Mouse (Mus musculus) embryonic facial prominence, embryonic 14.5 days (tissue): Measurements from ENCODE around the gene Unc119b. TPM values are rescaled to one million over a fixed set of nuclear protein-coding genes. Genes with fewer than 3 reads are reported as not detected.

Experiments
- ATAC-seq: fragments of 200-750 bp; cut with Nextera tagmentation; 2 replicates; pipeline ENCODE4 v1.8.0; 2017; ENCODE audit warnings: low read depth, moderate number of reproducible peaks, moderate TSS enrichment
- DNase-seq: peaks from one replicate; pipeline ENCODE4 v3.0.0-alpha.2; 2015; ENCODE audit warnings: low spot score
- H3K27ac ChIP-seq: fragments of 300-500 bp; sonication (generic); replicated peaks from 2 replicates; pipeline ENCODE4 v1.5.1; 2014; ENCODE audit warnings: low read depth, mild to moderate bottlenecking, low read length, moderate library complexity
- H3K27me3 ChIP-seq: fragments of 300-500 bp; sonication (generic); replicated peaks from 2 replicates; pipeline ENCODE4 v1.6.1; 2014; ENCODE audit warnings: low read length; ENCODE audit not compliant: control insufficient read depth, insufficient read depth
- H3K36me3 ChIP-seq: fragments of 300-500 bp; sonication (generic); 2 replicates; pipeline ENCODE4 v1.6.1; 2014; ENCODE audit warnings: low read length, mixed read lengths; ENCODE audit not compliant: control insufficient read depth, insufficient read depth
- H3K4me1 ChIP-seq: fragments of 300-500 bp; sonication (generic); 2 replicates; pipeline ENCODE4 v1.6.1; 2014; ENCODE audit warnings: antibody characterized with exemption, low read length; ENCODE audit not compliant: control insufficient read depth, insufficient read depth
- H3K4me2 ChIP-seq: fragments of 300-500 bp; sonication (generic); 2 replicates; pipeline ENCODE4 v1.6.1; 2014; ENCODE audit warnings: low read depth, mild to moderate bottlenecking, low read length, moderate library complexity, mixed read lengths
- H3K4me3 ChIP-seq: fragments of 300-500 bp; sonication (generic); 2 replicates; pipeline ENCODE4 v1.5.1; 2014; ENCODE audit warnings: low read depth, mild to moderate bottlenecking, low read length
- H3K9ac ChIP-seq: fragments of 300-500 bp; sonication (generic); 2 replicates; pipeline ENCODE4 v1.6.1; 2014; ENCODE audit warnings: low read depth, mild to moderate bottlenecking, low read length, moderate library complexity, mixed read lengths
- H3K9me3 ChIP-seq: fragments of 300-500 bp; sonication (generic); 2 replicates; pipeline ENCODE4 v1.6.1; 2016; ENCODE audit warnings: low read length; ENCODE audit not compliant: control insufficient read depth
- WGBS: fragments of 180-500 bp; shearing (Covaris S2); extraction: QIAGEN DNeasy Blood & Tissue Kit; methylation state at CpG from one replicate; pipeline ENCODE4 v1.1.7; 2014; 5-methylcytosine and 5-hydroxymethylcytosine counted together
- polyA plus RNA-seq: library from polyadenylated mRNA; unstranded; fragments of >200 nt; fragmentation: Nextera tagmentation; extraction: Ambion mirVana; gene quantifications from 2 replicates; pipeline ENCODE4 v1.2.1, GENCODE M21; 2014

The Unc119b gene
- polyA plus RNA-seq, 1 experiment from 2014 or later: 32.2 TPM

DNA sequence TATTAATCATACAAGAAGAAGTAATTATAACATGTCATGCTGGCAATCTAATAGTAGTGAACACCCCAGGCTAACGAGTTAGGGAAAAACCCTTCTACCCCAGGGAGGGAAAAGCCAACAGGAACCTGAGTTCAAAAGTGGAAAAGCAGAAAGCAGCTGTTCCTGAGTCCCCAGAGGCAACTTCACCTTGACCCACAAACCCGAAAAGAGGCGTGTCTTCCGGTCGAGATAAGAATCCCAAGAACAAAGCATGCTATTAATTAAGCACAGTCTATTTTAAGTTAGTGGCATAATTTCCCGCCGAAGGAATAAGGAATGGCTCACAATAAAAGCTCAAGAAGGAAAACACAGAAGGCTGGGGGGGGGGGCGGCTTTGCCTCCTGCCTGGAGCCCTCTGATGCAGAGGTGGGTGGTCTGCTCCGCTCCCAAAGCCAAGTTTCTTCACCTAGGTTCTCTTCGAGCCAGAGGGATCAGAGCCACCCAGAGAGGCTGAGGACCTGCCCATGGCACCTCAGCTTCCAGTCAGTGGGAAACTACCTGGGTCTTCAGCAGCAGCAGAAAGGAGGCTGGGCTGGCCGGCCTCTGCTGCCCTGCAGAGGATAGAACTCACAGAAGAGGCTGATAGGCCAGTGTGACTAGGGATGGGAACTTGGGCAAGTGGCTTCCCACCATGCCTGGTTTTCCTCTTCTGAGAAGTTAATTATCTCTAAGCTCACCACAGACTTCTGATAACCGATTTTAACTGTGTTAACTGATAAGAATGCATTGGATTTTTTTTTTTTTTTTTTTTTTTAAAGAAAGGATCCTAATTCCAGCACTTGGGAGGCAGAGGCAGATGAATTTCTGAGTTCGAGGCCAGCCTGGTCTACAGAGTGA lies 26.5 kb upstream of the Unc119b start:
- H3K4me1 ChIP-seq: peaks cover 3% of the 10 kb centered on the region; the same call in 1 of the 2 replicates
- H3K36me3 ChIP-seq: no peaks in the 10 kb centered on the region
- no peak overlapping the region for H3K9ac ChIP-seq
- no peaks in the 10 kb centered on the region for H3K9me3 ChIP-seq
- no peaks in the 10 kb centered on the region for H3K27me3 ChIP-seq
- no peak overlapping the region for H3K4me3 ChIP-seq
- 30% methylated on average over 13 of the region's 13 CpGs for WGBS
- no peak overlapping the region for H3K4me2 ChIP-seq
- no peak overlapping the region for H3K27ac ChIP-seq
- no peak for DNase-seq
- ATAC-seq: no peak

DNA sequence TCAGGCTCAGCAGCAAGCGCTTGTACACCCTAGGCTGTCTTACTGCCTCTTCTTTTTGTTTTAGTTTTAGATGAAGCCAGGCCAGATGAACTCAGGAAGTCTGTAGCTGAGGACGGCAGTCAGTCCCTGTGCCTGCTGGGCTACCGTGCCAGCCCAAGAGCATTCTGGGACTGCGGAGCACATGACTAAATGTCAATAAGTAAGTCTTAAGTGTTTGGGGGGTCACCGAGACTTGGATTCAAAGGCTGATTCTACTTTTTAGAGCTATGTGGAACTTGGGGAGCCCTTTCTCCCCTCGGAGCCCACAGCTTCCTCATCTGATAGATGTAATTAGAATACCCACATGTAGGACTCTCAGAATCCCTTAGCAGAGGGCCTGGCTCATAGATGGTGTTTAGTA lies 25.9 kb upstream of the Unc119b start:
- no peaks in the 10 kb centered on the region for H3K36me3 ChIP-seq
- H3K9me3 ChIP-seq: no peaks in the 10 kb centered on the region
- no peak overlapping the region for H3K27ac ChIP-seq
- no peaks in the 10 kb centered on the region for H3K27me3 ChIP-seq
- no peak overlapping the region for H3K4me3 ChIP-seq
- 56% methylated on average over 6 of the region's 6 CpGs for WGBS
- peaks cover 9% of the 10 kb centered on the region for H3K4me1 ChIP-seq
- DNase-seq: no peak
- no peak overlapping the region for H3K9ac ChIP-seq
- ATAC-seq: no peak
- no peak overlapping the region for H3K4me2 ChIP-seq

DNA sequence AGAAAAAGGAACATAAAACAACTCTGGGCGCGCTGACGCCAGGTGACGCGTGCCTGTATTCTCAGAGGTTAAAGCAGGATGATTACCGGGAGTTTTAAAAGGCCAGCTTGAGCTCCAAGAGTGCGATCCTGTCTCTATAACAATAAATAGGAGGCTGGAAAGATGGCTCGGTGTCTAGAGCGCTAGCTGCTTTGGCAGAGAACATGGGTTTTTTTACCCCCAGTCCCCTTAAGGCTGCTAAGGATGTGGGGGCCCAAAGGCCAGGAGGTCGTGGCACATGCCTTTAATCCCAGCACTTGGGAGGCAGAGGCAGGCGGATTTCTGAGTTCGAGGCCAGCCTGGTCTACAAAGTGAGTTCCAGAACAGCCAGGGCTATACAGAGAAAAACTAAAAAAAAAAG lies 24.4 kb upstream of the Unc119b start:
- DNase-seq (no peak), ATAC-seq (no peak)
- H3K9ac ChIP-seq: peak overlapping the region; percentile 74
- peak overlapping the region; percentile 97 for H3K27ac ChIP-seq
- H3K9me3 ChIP-seq: no peaks in the 10 kb centered on the region
- WGBS: 33% methylated on average over 12 of the region's 12 CpGs
- H3K4me3 ChIP-seq: peak overlapping the region; percentile 95
- peak overlapping the region; percentile 69 for H3K4me2 ChIP-seq
- no peaks in the 10 kb centered on the region for H3K36me3 ChIP-seq
- H3K4me1 ChIP-seq: peaks cover 23% of the 10 kb centered on the region
- H3K27me3 ChIP-seq: no peaks in the 10 kb centered on the region

DNA sequence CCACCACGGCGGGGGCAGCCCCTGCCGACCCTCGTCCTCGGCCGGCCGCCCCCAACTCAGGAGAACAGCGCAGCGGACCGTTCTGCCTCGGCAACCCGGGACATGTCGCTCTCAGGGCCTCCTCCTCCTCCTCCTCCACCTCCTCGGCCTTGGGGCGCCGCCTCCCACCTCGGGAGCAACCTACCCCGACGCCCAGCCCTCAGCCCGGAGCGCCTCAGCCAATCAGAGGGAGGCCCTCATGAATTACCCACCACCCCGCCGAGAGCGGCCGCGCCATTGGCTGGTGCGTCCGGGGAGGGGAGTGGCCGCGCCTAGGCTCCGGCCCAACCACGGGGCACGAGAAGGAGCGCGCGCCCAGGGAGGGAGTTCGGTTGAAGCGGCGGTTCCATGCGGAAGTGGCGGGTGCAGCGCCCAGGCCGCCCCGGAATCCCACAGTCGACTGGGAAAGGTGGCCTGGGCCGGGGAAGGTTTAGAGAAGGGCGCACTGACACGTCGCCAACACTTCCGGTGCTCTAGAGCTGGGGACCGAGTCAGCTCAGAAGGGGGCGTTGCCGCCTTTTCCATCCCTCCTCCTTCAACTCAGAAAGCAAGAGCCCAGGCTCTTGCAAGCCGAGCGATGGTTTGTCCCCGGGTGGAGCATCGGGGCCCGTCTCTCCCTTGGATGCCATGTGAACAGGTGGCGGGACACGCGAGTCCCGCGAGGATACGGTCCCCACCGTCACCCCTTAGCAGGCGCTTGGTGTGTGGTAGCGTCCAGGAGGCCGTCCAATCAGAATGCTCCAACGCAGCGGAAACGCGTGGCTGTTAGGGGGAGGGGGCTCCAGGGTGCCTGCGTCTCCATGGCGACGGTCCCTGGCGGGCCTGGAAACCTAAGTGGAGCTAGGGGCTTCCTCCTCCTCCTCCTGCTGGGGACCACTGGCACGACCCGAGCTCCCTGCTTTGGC lies 23.5 kb upstream of the Unc119b start, which contains the start of gene Mlec:
Gene Mlec, minus strand, starts transcription at position 140 of the 944 bp plus-strand sequence.
- H3K4me1 ChIP-seq: peaks cover 31% of the 10 kb centered on the region

DNA sequence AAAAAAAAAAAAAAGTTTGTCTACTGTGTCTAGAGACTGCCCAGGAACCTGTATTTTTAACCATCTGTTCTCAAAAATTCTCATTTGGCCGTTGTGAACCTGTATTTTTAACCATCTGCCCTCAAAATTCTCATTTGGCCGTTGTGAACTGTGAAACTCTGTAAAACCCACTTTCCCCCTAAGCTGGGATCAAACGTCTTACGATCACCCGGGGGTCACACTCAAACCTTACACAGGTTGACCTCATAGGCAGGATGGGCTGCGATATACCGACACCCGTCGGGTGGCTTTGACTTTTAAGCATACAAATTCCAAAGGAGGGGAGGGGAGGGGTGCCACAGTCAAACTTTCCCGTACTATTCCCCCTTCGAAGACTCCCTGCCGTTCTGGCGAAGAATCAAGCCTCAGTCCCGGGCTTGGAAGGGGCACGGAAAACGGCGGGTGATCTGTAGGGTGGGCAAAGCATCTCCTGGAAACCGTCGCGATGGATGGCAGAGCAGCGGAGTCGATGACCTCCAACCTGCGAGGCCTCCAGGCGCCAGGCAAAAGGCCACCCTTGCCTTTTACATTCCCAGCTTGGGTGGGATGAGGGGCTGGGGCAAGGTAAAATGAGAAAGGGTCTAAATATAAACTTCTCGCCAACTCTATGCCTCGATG lies 22.3 kb upstream of the Unc119b start:
- peak overlapping the region; percentile 95 for H3K4me3 ChIP-seq
- H3K9ac ChIP-seq: peak overlapping the region; percentile 96
- peak overlapping the region; percentile 85 for H3K4me2 ChIP-seq
- no peak for DNase-seq
- H3K27ac ChIP-seq: peak overlapping the region; percentile 97
- peaks cover 39% of the 10 kb centered on the region for H3K4me1 ChIP-seq
- H3K27me3 ChIP-seq: no peaks in the 10 kb centered on the region
- under 1% methylated on average over 26 of the region's 26 CpGs for WGBS
- ATAC-seq: no peak
- H3K9me3 ChIP-seq: no peaks in the 10 kb centered on the region
- H3K36me3 ChIP-seq: no peaks in the 10 kb centered on the region

More for the DNA sequence above, 23.5 kb upstream of the Unc119b start, which contains the start of gene Mlec:
- DNase-seq (peak; percentile 99), ATAC-seq (peak; percentile 98)
- peak within 1 kb of the TSS; percentile 96 for H3K9ac ChIP-seq
- no peaks in the 10 kb centered on the region for H3K36me3 ChIP-seq
- no peaks in the 10 kb centered on the region for H3K9me3 ChIP-seq
- no peaks in the 10 kb centered on the region for H3K27me3 ChIP-seq
- H3K27ac ChIP-seq: peak within 1 kb of the TSS; percentile 97
- WGBS: 0% methylated on average over 39 of the region's 78 CpGs
- peak within 1 kb of the TSS; percentile 85 for H3K4me2 ChIP-seq
- H3K4me3 ChIP-seq: peak within 1 kb of the TSS; percentile 95

DNA sequence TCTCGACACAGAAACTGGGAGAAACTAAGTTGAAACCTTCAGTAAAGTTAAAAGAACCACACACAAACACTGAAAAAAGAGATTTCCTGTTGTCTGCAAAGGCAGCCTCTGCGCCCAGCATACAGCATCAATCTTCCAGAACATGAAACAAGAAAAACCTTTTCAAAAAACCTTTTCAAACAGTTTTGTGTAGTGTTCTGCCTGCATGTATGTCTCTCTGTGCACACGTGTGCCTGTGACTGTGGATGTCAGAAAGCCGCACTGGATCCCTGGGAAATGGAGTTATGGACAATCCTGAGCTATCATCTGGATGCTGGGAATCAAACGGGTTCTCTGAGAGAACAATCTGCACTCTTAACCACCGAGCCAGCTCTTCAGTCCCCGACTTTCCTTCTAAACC lies 21.6 kb upstream of the Unc119b start:
- peak overlapping the region; percentile 44; the same call in 1 of the 2 replicates for H3K27ac ChIP-seq
- peaks cover 39% of the 10 kb centered on the region for H3K4me1 ChIP-seq
- H3K4me3 ChIP-seq: peak overlapping the region; percentile 95
- peak overlapping the region; percentile 96 for H3K9ac ChIP-seq
- no peaks in the 10 kb centered on the region for H3K9me3 ChIP-seq
- H3K27me3 ChIP-seq: no peaks in the 10 kb centered on the region
- no peak for ATAC-seq
- 0 out of 2 replicates have a peak, but pooled peaks cover 3% of the 10 kb centered on the region for H3K36me3 ChIP-seq
- 45% methylated on average over 7 of the region's 7 CpGs for WGBS
- H3K4me2 ChIP-seq: peak overlapping the region; percentile 85
- DNase-seq: no peak

DNA sequence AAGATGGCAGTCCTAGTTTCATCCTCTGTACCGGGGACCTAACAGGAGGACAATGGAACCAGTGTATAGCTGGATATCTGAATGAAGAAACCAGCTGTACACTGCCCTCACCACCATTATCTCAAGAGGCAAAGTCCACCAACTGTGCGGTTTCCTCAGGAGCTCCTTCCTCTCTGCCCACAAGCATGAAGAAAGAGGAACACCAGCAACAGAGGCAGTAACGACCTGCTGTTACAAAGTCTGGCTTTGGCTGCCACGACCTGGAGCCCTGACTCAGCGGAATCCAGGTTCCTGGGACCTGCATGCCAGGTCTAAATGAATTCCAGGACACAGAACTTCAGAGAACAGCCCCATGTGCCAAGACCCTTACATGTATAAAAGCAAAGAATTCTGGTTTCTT lies 21.1 kb upstream of the Unc119b start:
- peak overlapping the region; percentile 96 for H3K9ac ChIP-seq
- no peaks in the 10 kb centered on the region for H3K9me3 ChIP-seq
- WGBS: 24% methylated on average over 5 of the region's 5 CpGs
- H3K27me3 ChIP-seq: no peaks in the 10 kb centered on the region
- no peak for ATAC-seq
- H3K4me1 ChIP-seq: peaks cover 39% of the 10 kb centered on the region
- H3K36me3 ChIP-seq: peaks cover 8% of the 10 kb centered on the region
- H3K27ac ChIP-seq: peak overlapping the region; percentile 44
- DNase-seq: no peak
- peak overlapping the region; percentile 85 for H3K4me2 ChIP-seq
- H3K4me3 ChIP-seq: peak overlapping the region; percentile 95

DNA sequence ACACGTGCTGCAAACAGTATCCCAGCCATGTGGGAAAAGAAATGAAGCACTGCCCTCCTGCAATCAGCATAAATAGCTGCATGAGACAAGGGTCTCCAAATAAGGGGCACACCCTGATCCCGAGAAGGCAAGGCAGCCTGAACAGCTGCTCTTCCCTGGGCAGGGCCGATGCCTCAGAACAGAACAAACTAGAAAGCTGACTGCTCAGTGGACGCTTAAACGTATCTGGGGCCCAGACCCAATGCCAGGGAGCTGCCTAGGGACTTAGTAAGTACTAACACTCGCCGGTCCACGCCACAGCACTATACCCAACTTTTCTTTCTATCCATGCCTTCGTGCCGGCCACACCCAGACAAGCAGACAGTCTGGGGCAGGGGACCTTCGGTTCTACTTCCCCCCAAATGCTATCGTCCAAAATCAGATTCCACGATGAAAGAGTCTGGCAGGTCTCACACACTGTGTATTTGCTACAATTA lies 20.4 kb upstream of the Unc119b start:
- DNase-seq: peak; percentile 39
- no peaks in the 10 kb centered on the region for H3K9me3 ChIP-seq
- peaks cover 39% of the 10 kb centered on the region for H3K4me1 ChIP-seq
- ATAC-seq: no peak
- H3K27me3 ChIP-seq: no peaks in the 10 kb centered on the region
- H3K4me2 ChIP-seq: peak overlapping the region; percentile 85
- 56% methylated on average over 12 of the region's 13 CpGs for WGBS
- H3K4me3 ChIP-seq: peak overlapping the region; percentile 95
- H3K9ac ChIP-seq: peak overlapping the region; percentile 96
- H3K36me3 ChIP-seq: peaks cover 15% of the 10 kb centered on the region
- peak overlapping the region; percentile 44 for H3K27ac ChIP-seq
